Mouse (Mus musculus) embryonic fibroblast, embryonic 13.5 days (primary cell): ENCODE measurements around the gene Fam193b. TPM values are rescaled to one million over a fixed set of nuclear protein-coding genes. Genes with fewer than 3 reads are reported as not detected.

Experiments
- H3K27ac ChIP-seq: 2 replicates; pipeline ENCODE4 v1.5.1; 2012; ENCODE audit warnings: low read length, control low read depth, inconsistent platforms; ENCODE audit not compliant: insufficient read depth
- H3K4me1 ChIP-seq: 2 replicates; pipeline ENCODE4 v1.6.1; 2011; ENCODE audit warnings: low read length; ENCODE audit not compliant: control insufficient read depth, insufficient read depth
- H3K4me3 ChIP-seq: 2 replicates; pipeline ENCODE4 v1.5.1; 2011; ENCODE audit warnings: mild to moderate bottlenecking, control low read depth, low read length; ENCODE audit not compliant: insufficient read depth
- CTCF ChIP-seq: IDR thresholded peaks from 2 replicates; pipeline ENCODE4 v1.5.1; 2011; ENCODE audit warnings: mild to moderate bottlenecking, control low read depth, low read length, moderate library complexity, borderline replicate concordance; ENCODE audit not compliant: insufficient read depth
- POLR2A ChIP-seq: IDR thresholded peaks from 2 replicates; pipeline ENCODE4 v1.6.1; 2011; ENCODE audit warnings: low read depth, mild to moderate bottlenecking, control low read depth, low read length, moderate library complexity
- polyA plus RNA-seq: library from polyadenylated mRNA; stranded (reverse); fragments of >200 nt; gene quantifications from 2 replicates; pipeline ENCODE4 v1.2.4, GENCODE M21; 2011; ENCODE audit warnings: low read depth; ENCODE audit not compliant: missing spikeins, insufficient read length

The Fam193b gene
- polyA plus RNA-seq, 1 experiment: 24.5 TPM

- no peak overlapping the region for H3K27ac ChIP-seq
- no peaks in the 10 kb centered on the region for H3K4me1 ChIP-seq
- no peak for TF ChIP-seq CTCF
- H3K4me3 ChIP-seq: no peak overlapping the region
These were observed 21.9 kb downstream of the Fam193b start for GRCm38 (mm10) chr13:55549061-55549460.

GRCm38 (mm10) chr13:55548426-55548825 lies 22.5 kb downstream of the Fam193b start:
- H3K4me3 ChIP-seq: no peak overlapping the region
- H3K27ac ChIP-seq: no peak overlapping the region
- no peaks in the 10 kb centered on the region for H3K4me1 ChIP-seq
- TF ChIP-seq POLR2A (no peak), CTCF (no peak)

GRCm38 (mm10) chr13:55547916-55548315 lies 23.0 kb downstream of the Fam193b start:
- no peak for TF ChIP-seq POLR2A
- TF ChIP-seq CTCF: no peak
- Histone ChIP-seq H3K27ac (no peak overlapping the region), H3K4me1 (no peaks in the 10 kb centered on the region), H3K4me3 (no peak overlapping the region)

GRCm38 (mm10) chr13:55544792-55545191 lies 26.1 kb downstream of the Fam193b start:
- no peaks in the 10 kb centered on the region for H3K4me1 ChIP-seq
- H3K4me3 ChIP-seq: no peak overlapping the region
- no peak overlapping the region for H3K27ac ChIP-seq
- TF ChIP-seq CTCF (no peak), POLR2A (no peak)

DNA sequence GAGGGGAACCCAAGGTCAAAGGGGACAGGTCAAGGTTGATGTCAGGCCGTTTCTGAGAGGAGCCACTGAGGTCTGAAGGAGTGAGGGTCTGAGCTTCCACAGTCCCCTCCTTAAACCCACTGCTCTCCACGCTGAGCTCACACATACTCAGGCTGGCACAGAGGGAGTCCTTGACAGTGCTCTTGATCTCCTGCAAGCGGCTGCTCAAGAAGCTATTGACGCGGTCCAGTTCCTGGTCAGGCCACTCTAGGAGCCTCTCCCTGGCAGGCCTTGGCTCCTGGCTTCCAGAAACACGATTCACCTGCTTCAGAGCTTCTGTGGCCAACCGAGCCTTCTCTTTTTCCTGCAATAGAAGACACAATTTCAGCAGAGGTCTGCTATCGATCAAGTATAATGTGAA lies 27.5 kb downstream of the Fam193b start:
- Histone ChIP-seq H3K27ac (no peak overlapping the region), H3K4me3 (no peak overlapping the region), H3K4me1 (no peaks in the 10 kb centered on the region)
- TF ChIP-seq POLR2A: no peak
- TF ChIP-seq CTCF: no peak

DNA sequence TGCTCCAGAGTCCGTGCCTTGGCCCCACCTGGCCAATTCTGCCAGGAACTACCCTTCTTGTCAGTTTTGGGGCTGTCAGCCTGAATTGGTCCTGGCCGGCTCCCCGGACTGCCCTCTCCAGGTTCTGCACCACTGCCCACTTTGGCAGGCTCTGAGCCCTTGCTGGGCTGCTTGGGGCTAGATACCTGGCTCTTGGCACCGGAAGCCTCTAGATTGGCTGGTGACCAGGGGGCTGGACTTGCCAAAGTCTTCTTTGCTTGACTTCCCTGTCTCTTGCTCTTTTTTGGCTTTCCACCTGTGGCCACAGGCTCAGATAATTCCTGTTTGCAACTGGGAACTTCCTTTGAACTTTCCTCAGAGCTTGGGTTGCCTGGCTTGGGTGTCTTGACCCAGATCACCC lies 28.0 kb downstream of the Fam193b start:
- Histone ChIP-seq H3K27ac (no peak overlapping the region), H3K4me3 (no peak overlapping the region), H3K4me1 (no peaks in the 10 kb centered on the region)
- no peak for TF ChIP-seq CTCF
- no peak for TF ChIP-seq POLR2A

DNA sequence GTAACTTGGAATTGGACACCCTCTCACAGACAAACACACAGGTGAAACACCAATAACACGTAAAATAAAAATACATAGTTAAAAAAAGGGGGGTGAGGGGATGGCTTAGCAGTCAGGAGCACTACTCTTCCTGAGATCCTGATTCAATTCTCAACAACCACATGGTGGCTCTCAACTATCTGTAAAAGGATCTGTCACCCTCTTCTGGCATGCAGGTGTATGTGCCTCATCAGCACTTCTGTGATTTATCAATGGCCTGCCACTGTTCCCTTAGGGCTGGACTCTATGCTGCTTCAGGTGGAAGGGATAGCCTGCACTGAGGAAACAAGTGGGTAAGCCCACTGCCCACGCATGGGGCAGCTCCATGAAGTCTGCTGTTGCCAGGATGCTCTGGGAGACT lies 30.0 kb downstream of the Fam193b start:
- no peaks in the 10 kb centered on the region for H3K4me1 ChIP-seq
- TF ChIP-seq POLR2A (no peak), CTCF (no peak)
- H3K4me3 ChIP-seq: no peak overlapping the region
- no peak overlapping the region for H3K27ac ChIP-seq

- no peak within 1 kb of the TSS for H3K27ac ChIP-seq
- TF ChIP-seq CTCF: peak; percentile 89
- peak; percentile 84 for TF ChIP-seq POLR2A
- H3K4me3 ChIP-seq: peak within 1 kb of the TSS; percentile 85
- H3K4me1 ChIP-seq: no peaks in the 10 kb centered on the region
These were observed 34.4 kb downstream of the Fam193b start, which contains the start of gene Ddx41 for GRCm38 (mm10) chr13:55536194-55537175. Ddx41 (minus strand) TSS chr13:55536658.

DNA sequence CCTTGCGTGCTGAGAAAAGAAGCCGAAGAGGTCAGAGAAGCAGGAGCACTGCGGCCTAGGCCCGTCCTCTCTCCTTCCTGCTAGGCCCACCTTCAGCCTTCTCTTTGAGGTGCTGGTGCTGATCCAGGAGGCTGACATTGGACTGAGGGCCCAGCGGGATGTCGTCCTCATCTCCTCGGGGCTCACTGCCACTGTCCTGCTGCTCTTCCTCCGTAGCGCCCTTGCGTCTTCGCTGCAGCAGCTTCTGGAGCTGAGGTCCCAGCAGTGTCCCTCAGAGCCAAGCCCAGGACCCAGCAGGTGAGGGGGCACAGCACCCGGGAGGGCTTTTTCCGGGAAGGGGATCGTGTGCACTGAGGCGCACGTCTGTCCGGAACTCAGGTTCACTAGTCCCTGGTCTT lies 35.1 kb downstream of the Fam193b start:
- H3K27ac ChIP-seq: no peak overlapping the region
- TF ChIP-seq POLR2A: no peak
- no peak for TF ChIP-seq CTCF
- H3K4me1 ChIP-seq: no peaks in the 10 kb centered on the region
- peak overlapping the region; percentile 85 for H3K4me3 ChIP-seq

- TF ChIP-seq CTCF: no peak
- no peak for TF ChIP-seq POLR2A
- Histone ChIP-seq H3K4me3 (peak overlapping the region; percentile 85), H3K27ac (no peak overlapping the region), H3K4me1 (no peaks in the 10 kb centered on the region)
These were observed 35.7 kb downstream of the Fam193b start for GRCm38 (mm10) chr13:55535191-55535590.
